Mouse (Mus musculus) monocyte, adult 2 months (primary cell): ENCODE measurements around the gene Fam181a.

Source experiments
- DNase-seq, 2 experiments: peaks; one replicate each; pipeline ENCODE4 v3.0.0; 2022; ENCODE audit warnings: low spot score in 2 of 2, low read depth in 1 of 2

Fam181a gene

GRCm38 (mm10) chr12:103310744-103311267, at the start of gene Fam181a:
Gene Fam181a, plus strand, starts transcription at chr12:103310975.
- DNase-seq = no peak

GRCm38 (mm10) chr12:103262017-103262865, 48.5 kb upstream of the Fam181a start:
- DNase-seq = no peak

- no peak for DNase-seq
These were observed 44.2 kb upstream of the Fam181a start for GRCm38 (mm10) chr12:103266605-103267004.

GRCm38 (mm10) chr12:103272176-103272575, 38.6 kb upstream of the Fam181a start:
- no peak for DNase-seq

GRCm38 (mm10) chr12:103273051-103273450, 37.7 kb upstream of the Fam181a start:
- DNase-seq = no peak

GRCm38 (mm10) chr12:103273732-103274131, 37.0 kb upstream of the Fam181a start:
- DNase-seq = no peak

GRCm38 (mm10) chr12:103276422-103276821, 34.4 kb upstream of the Fam181a start:
- no peak for DNase-seq

- DNase-seq = no peak
These were observed 29.3 kb upstream of the Fam181a start for GRCm38 (mm10) chr12:103281491-103281890.

- DNase-seq = no peak
These were observed 28.9 kb upstream of the Fam181a start for GRCm38 (mm10) chr12:103281912-103282311.

GRCm38 (mm10) chr12:103282936-103283335, 27.8 kb upstream of the Fam181a start:
- no peak for DNase-seq

- DNase-seq = no peak
These were observed 27.4 kb upstream of the Fam181a start for GRCm38 (mm10) chr12:103283411-103283810.

- DNase-seq = no peak
These were observed 23.5 kb upstream of the Fam181a start for GRCm38 (mm10) chr12:103287276-103287675.

GRCm38 (mm10) chr12:103292366-103292765, 18.4 kb upstream of the Fam181a start:
- DNase-seq = no peak

GRCm38 (mm10) chr12:103296292-103296691, 14.5 kb upstream of the Fam181a start:
- no peak for DNase-seq

- DNase-seq = no peak
These were observed 10.3 kb upstream of the Fam181a start for GRCm38 (mm10) chr12:103300493-103300892.

- DNase-seq = no peak
These were observed 9.1 kb upstream of the Fam181a start for GRCm38 (mm10) chr12:103301645-103302044.

GRCm38 (mm10) chr12:103302960-103303359, 7.8 kb upstream of the Fam181a start:
- DNase-seq = no peak

- no peak for DNase-seq
These were observed 4.6 kb upstream of the Fam181a start for GRCm38 (mm10) chr12:103306224-103306623.

GRCm38 (mm10) chr12:103306720-103307119, 4.1 kb upstream of the Fam181a start:
- DNase-seq = no peak

- no peak for DNase-seq
These were observed 1.1 kb downstream of the Fam181a start for GRCm38 (mm10) chr12:103311921-103312320.

- DNase-seq = no peak
These were observed 2.5 kb downstream of the Fam181a start for GRCm38 (mm10) chr12:103313274-103313673.

- DNase-seq = no peak
These were observed 3.3 kb downstream of the Fam181a start for GRCm38 (mm10) chr12:103313871-103314639.
